Mouse (Mus musculus) CH12.LX (cell line): ENCODE data around the gene Prox1. TPM values are rescaled to one million over a fixed set of nuclear protein-coding genes. Genes with fewer than 3 reads are reported as not detected.

Experiments used
- DNase-seq: peaks from one replicate; pipeline ENCODE4 v3.0.0-alpha.2; 2013; ENCODE audit errors: extremely low read depth
- H3K27ac ChIP-seq: 2 replicates; pipeline ENCODE4 v1.5.1; 2012; ENCODE audit warnings: low read depth, mild to moderate bottlenecking, control low read depth, moderate library complexity; ENCODE audit not compliant: insufficient read depth
- H3K27me3 ChIP-seq: replicated peaks from 2 replicates; pipeline ENCODE3; 2012; ENCODE audit warnings: inconsistent platforms
- H3K36me3 ChIP-seq, 2 experiments: replicated peaks in 1 of 2; 2 replicates each; pipeline versions ENCODE3 to v1.6.1; 2012; ENCODE audit warnings: inconsistent platforms in 1 of 2, low read length in 1 of 2, mild to moderate bottlenecking in 1 of 2, mixed read lengths in 1 of 2, moderate library complexity in 1 of 2; ENCODE audit not compliant: control insufficient read depth in 1 of 2, insufficient read depth in 1 of 2
- H3K4me1 ChIP-seq, 2 experiments: 2 replicates each; pipeline ENCODE4 v1.6.1; 2012; ENCODE audit warnings: inconsistent platforms in 1 of 2, moderate library complexity in 1 of 2; ENCODE audit not compliant: insufficient read depth in 2 of 2, control insufficient read depth in 1 of 2
- H3K4me2 ChIP-seq: 2 replicates; pipeline ENCODE4 v1.6.1; 2012; ENCODE audit warnings: low read depth, mild to moderate bottlenecking, control low read depth; ENCODE audit not compliant: poor library complexity, insufficient read depth, severe bottlenecking
- H3K4me3 ChIP-seq, 3 experiments: fragments of 150-350 bp in 1 of 3; sonication (generic) in 1 of 3; replicated peaks in 1 of 3; 2 replicates each; pipeline versions ENCODE3 to v1.5.1; 2011 to 2012; ENCODE audit warnings: low read depth in 2 of 3, low read length in 2 of 3, mild to moderate bottlenecking in 2 of 3, moderate library complexity in 2 of 3, control low read depth in 1 of 3, improper control_type of control experiment in 1 of 3, inconsistent platforms in 1 of 3, mixed read lengths in 1 of 3; ENCODE audit not compliant: poor library complexity in 1 of 3
- H3K79me2 ChIP-seq: replicated peaks from 2 replicates; pipeline ENCODE4 v1.6.1; 2012; ENCODE audit warnings: mild to moderate bottlenecking, moderate library complexity; ENCODE audit not compliant: control insufficient read depth, poor library complexity, insufficient read depth, severe bottlenecking; ENCODE audit errors: extremely low read depth
- H3K9ac ChIP-seq: 2 replicates; pipeline ENCODE4 v1.6.1; 2012; ENCODE audit warnings: low read depth, mild to moderate bottlenecking, control low read depth, moderate library complexity; ENCODE audit not compliant: insufficient read depth
- H3K9me3 ChIP-seq: replicated peaks from 2 replicates; pipeline ENCODE3; 2012; ENCODE audit warnings: low read length, inconsistent platforms, mixed read lengths
- BHLHE40 ChIP-seq: IDR thresholded peaks from 2 replicates; pipeline ENCODE4 v1.6.1; 2011; ENCODE audit warnings: mild to moderate bottlenecking, low read depth, low read length, improper control_type of control experiment
- CTCF ChIP-seq, 2 experiments: IDR thresholded peaks in 1 of 2; conservative IDR thresholded peaks in 1 of 2; 2 replicates each; pipeline ENCODE4 v1.5.1; 2011 to 2012; ENCODE audit warnings: low read depth in 2 of 2, low read length in 2 of 2, improper control_type of control experiment in 1 of 2, inconsistent platforms in 1 of 2, mild to moderate bottlenecking in 1 of 2, moderate library complexity in 1 of 2
- E2F4 ChIP-seq: IDR thresholded peaks from 2 replicates; pipeline ENCODE4 v1.6.1; 2011; ENCODE audit warnings: low read depth, low read length, improper control_type of control experiment; ENCODE audit not compliant: insufficient replicate concordance
- ELF1 ChIP-seq: IDR thresholded peaks from 2 replicates; pipeline ENCODE4 v1.6.1; 2014; ENCODE audit warnings: low read depth, mild to moderate bottlenecking, inconsistent platforms, low read length, improper control_type of control experiment
- GABPA ChIP-seq: IDR thresholded peaks from 2 replicates; pipeline ENCODE4 v1.6.1; 2012; ENCODE audit warnings: low read depth, low read length, improper control_type of control experiment, inconsistent platforms; ENCODE audit not compliant: insufficient replicate concordance
- HCFC1 ChIP-seq: IDR thresholded peaks from 2 replicates; pipeline ENCODE4 v1.6.1; 2012; ENCODE audit warnings: low read depth, mild to moderate bottlenecking, inconsistent platforms, low read length, improper control_type of control experiment
- IRF4 ChIP-seq: IDR thresholded peaks from 2 replicates; pipeline ENCODE4 v1.6.1; 2014; ENCODE audit warnings: low read depth, mild to moderate bottlenecking, inconsistent platforms, low read length, improper control_type of control experiment
- MYC ChIP-seq: IDR thresholded peaks from 2 replicates; pipeline ENCODE4 v1.6.1; 2011; ENCODE audit warnings: low read depth, mild to moderate bottlenecking, improper control_type of control experiment, low read length
- NRF1 ChIP-seq: IDR thresholded peaks from 2 replicates; pipeline ENCODE4 v1.6.1; 2014; ENCODE audit warnings: low read depth, mild to moderate bottlenecking, inconsistent platforms, low read length, improper control_type of control experiment, moderate library complexity
- PAX5 ChIP-seq: IDR thresholded peaks from 2 replicates; pipeline ENCODE4 v1.6.1; 2012; ENCODE audit warnings: low read length, inconsistent platforms, mixed read lengths
- SIN3A ChIP-seq: IDR thresholded peaks from 2 replicates; pipeline ENCODE4 v1.6.1; 2012; ENCODE audit warnings: low read length, improper control_type of control experiment, inconsistent platforms
- TBP ChIP-seq: conservative IDR thresholded peaks from 2 replicates; pipeline ENCODE4 v1.6.1; 2011; ENCODE audit warnings: low read depth, low read length, improper control_type of control experiment
- USF2 ChIP-seq: conservative IDR thresholded peaks from 2 replicates; pipeline ENCODE4 v1.6.1; 2011; ENCODE audit warnings: low read depth, low read length, improper control_type of control experiment
- ZC3H11A ChIP-seq: IDR thresholded peaks from 2 replicates; pipeline ENCODE4 v1.6.1; 2012; ENCODE audit warnings: low read depth, mild to moderate bottlenecking, inconsistent platforms, low read length, improper control_type of control experiment
- ZKSCAN1 ChIP-seq: IDR thresholded peaks from 2 replicates; pipeline ENCODE4 v1.6.1; 2012; ENCODE audit warnings: low read depth, inconsistent platforms, low read length, improper control_type of control experiment, borderline replicate concordance
- ZNF384 ChIP-seq: IDR thresholded peaks from 2 replicates; pipeline ENCODE4 v1.6.1; 2012; ENCODE audit warnings: low read depth, low read length, improper control_type of control experiment, inconsistent platforms
- dilution Hi-C: fragments of 300-500 bp; cut with MboI; formaldehyde crosslinking; loops from 2 replicates; pipeline ENCODE4 v1.14.3; 2020; ENCODE audit warnings: low sequenced_read_pairs; ENCODE audit not compliant: extremely low pct_unique_long_range_greater_than_20kb, extremely low pct_ligation_motif_present
- in situ Hi-C: fragments of 300-500 bp; cut with MboI; formaldehyde crosslinking; loops from 3 replicates; pipeline ENCODE4 v1.14.3; 2019; ENCODE audit warnings: low sequenced_read_pairs, low pct_ligation_motif_present, low pct_unique_long_range_greater_than_20kb, mixed read lengths
- polyA plus RNA-seq: library from polyadenylated mRNA; unstranded; fragments of >175 nt; gene quantifications from 2 replicates; pipeline ENCODE4 v1.2.1, GENCODE M21; 2012; ENCODE audit warnings: low read depth; ENCODE audit not compliant: insufficient read length
- total RNA-seq, 2 experiments: library from RNA; depleted of rRNA; stranded (reverse); fragments of 300-350 nt in 1 of 2; fragments of >200 nt in 1 of 2; gene quantifications; 2 replicates each; pipeline ENCODE4 v1.2.3; 2012 to 2014

The Prox1 gene
- total and polyA plus RNA-seq, 3 experiments, result 0.04 to 0.27 TPM; not detected in 1

- in situ Hi-C loops (no loop called here), dilution Hi-C loops (no loop called here)
Measured at GRCm38 (mm10) chr1:190129553-190129952, 41.0 kb downstream of the Prox1 start.

GRCm38 (mm10) chr1:190128674-190129322 is 41.7 kb downstream of the Prox1 start:
- no peak overlapping the region for H3K4me2 ChIP-seq
- no peak overlapping the region for H3K4me3 ChIP-seq
- H3K27me3 ChIP-seq, result peaks cover 25% of the 10 kb centered on the region
- no peak for TF ChIP-seq USF2
- TF ChIP-seq BHLHE40, result no peak
- no peak for TF ChIP-seq NRF1
- no peak for TF ChIP-seq MYC
- no peak for TF ChIP-seq GABPA
- TF ChIP-seq IRF4, result no peak
- no peak for TF ChIP-seq CTCF (conservative IDR thresholded peaks at IDR 0.05 in 1 of 2, IDR thresholded peaks at IDR 0.05 in 1 of 2; ENCODE audit: low read depth in 2 of 2, low read length in 2 of 2)
- TF ChIP-seq ELF1, result no peak
- in situ Hi-C loops, result no loop called here
- H3K79me2 ChIP-seq, result no peaks in the 10 kb centered on the region
- H3K9me3 ChIP-seq, result no peaks in the 10 kb centered on the region
- no peak for DNase-seq
- no peaks in the 10 kb centered on the region for H3K4me1 ChIP-seq
- dilution Hi-C loops, result no loop called here
- no peak overlapping the region for H3K27ac ChIP-seq
- H3K36me3 ChIP-seq, result no peaks in the 10 kb centered on the region
- H3K9ac ChIP-seq, result no peak overlapping the region

More at GRCm38 (mm10) chr1:190129553-190129952, 41.0 kb downstream of the Prox1 start:
- Histone ChIP-seq H3K79me2 (no peaks in the 10 kb centered on the region), H3K4me1 (no peaks in the 10 kb centered on the region), H3K27me3 (peaks cover 25% of the 10 kb centered on the region), H3K4me3 (no peak overlapping the region), H3K36me3 (no peaks in the 10 kb centered on the region), H3K9ac (no peak overlapping the region), H3K4me2 (no peak overlapping the region), H3K27ac (no peak overlapping the region), H3K9me3 (no peaks in the 10 kb centered on the region)
- TF ChIP-seq ZC3H11A (no peak), HCFC1 (no peak), TBP (no peak), ZNF384 (no peak), SIN3A (no peak), PAX5 (no peak)
- DNase-seq, result no peak

GRCm38 (mm10) chr1:190127878-190128277 is 42.6 kb downstream of the Prox1 start:
- H3K4me2 ChIP-seq, result no peak overlapping the region
- no peaks in the 10 kb centered on the region for H3K9me3 ChIP-seq
- no peaks in the 10 kb centered on the region for H3K36me3 ChIP-seq
- DNase-seq, result no peak
- peaks cover 30% of the 10 kb centered on the region for H3K27me3 ChIP-seq
- no peak overlapping the region for H3K27ac ChIP-seq
- H3K79me2 ChIP-seq, result no peaks in the 10 kb centered on the region
- dilution Hi-C loops (no loop called here), in situ Hi-C loops (no loop called here)
- TF ChIP-seq E2F4 (no peak), ZKSCAN1 (no peak)
- H3K4me3 ChIP-seq, result no peak overlapping the region
- H3K9ac ChIP-seq, result no peak overlapping the region
- no peaks in the 10 kb centered on the region for H3K4me1 ChIP-seq
